Mouse (Mus musculus): ENCODE measurements around the gene Bnc2. TPM values are rescaled to one million over a fixed set of nuclear protein-coding genes. Genes with fewer than 3 reads are reported as not detected.

Gene Bnc2
- polyA plus RNA-seq, 1 experiment from 2014 or later = 5.8 TPM

DNA sequence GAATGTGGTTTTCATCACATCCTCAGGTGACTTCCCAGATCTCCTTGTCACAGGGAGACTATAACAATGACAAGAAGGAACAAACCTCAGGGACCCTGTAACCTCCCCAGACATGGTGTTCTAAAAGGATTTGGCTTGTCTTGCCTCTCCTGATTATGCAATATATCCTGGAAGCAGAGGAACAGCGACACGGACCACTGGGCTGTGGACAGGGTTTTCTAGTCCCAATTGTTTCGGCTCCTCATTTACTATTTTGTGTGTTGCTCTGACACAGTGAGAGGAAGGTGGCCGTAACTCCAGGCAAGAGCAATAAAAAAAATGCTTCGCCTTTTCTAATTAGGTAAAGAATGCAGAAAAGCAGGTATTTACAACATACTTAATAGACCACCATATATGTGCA, 51.8 kb downstream of the Bnc2 start:
- H3K27ac ChIP-seq (ENCODE audit: low read depth, low read length) = no peak overlapping the region
- H3K9me3 ChIP-seq (ENCODE audit: control insufficient read depth) = no peaks in the 10 kb centered on the region
- H3K9ac ChIP-seq (ENCODE audit: low read depth, low read length) = no peak overlapping the region
- 80% methylated on average over 5 of the region's 5 CpGs for WGBS
- no peaks in the 10 kb centered on the region for H3K4me1 ChIP-seq (replicated peaks; ENCODE audit: control insufficient read depth, insufficient read depth, low read length)
- H3K27me3 ChIP-seq (replicated peaks; ENCODE audit: control insufficient read depth, insufficient read depth, low read length) = no peaks in the 10 kb centered on the region
- no peak overlapping the region for H3K4me3 ChIP-seq (ENCODE audit: low read depth, low read length)
- TF ChIP-seq CTCF (IDR thresholded peaks at IDR 0.05; ENCODE audit: low read depth) = no peak
- no peak overlapping the region for H3K4me2 ChIP-seq (replicated peaks; ENCODE audit: low read depth)
- H3K36me3 ChIP-seq (ENCODE audit: control insufficient read depth, insufficient read depth) = no peaks in the 10 kb centered on the region
- ATAC-seq = no peak

DNA sequence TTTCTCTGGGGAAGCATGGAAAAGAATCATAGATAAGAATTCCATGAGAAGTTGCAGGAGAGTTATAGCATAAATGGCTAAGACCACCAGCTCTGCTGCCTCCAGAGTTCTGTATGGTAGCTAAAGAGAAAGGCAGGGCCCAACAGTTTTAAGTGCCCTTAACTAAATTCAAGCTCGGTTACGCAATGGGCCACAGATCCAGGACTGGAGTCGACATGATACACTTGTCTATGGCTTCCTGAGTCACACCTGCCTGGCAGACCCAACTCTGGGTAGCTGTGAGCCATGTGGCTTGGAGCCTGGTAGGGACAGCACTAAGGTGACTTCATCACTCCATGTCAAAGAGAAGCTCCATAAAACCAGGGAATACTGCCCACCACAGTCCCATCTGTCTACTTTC, 53.3 kb downstream of the Bnc2 start:
- Histone ChIP-seq H3K27me3 (replicated peaks; ENCODE audit: control insufficient read depth, insufficient read depth, low read length) (no peaks in the 10 kb centered on the region), H3K36me3 (ENCODE audit: control insufficient read depth, insufficient read depth) (no peaks in the 10 kb centered on the region), H3K27ac (ENCODE audit: low read depth, low read length) (no peak overlapping the region), H3K4me1 (replicated peaks; ENCODE audit: control insufficient read depth, insufficient read depth, low read length) (no peaks in the 10 kb centered on the region), H3K4me2 (replicated peaks; ENCODE audit: low read depth) (no peak overlapping the region), H3K9me3 (ENCODE audit: control insufficient read depth) (no peaks in the 10 kb centered on the region), H3K4me3 (ENCODE audit: low read depth, low read length) (no peak overlapping the region), H3K9ac (ENCODE audit: low read depth, low read length) (no peak overlapping the region)
- 87% methylated on average over 3 of the region's 3 CpGs for WGBS
- no peak for TF ChIP-seq CTCF (IDR thresholded peaks at IDR 0.05; ENCODE audit: low read depth)
- ATAC-seq = no peak

DNA sequence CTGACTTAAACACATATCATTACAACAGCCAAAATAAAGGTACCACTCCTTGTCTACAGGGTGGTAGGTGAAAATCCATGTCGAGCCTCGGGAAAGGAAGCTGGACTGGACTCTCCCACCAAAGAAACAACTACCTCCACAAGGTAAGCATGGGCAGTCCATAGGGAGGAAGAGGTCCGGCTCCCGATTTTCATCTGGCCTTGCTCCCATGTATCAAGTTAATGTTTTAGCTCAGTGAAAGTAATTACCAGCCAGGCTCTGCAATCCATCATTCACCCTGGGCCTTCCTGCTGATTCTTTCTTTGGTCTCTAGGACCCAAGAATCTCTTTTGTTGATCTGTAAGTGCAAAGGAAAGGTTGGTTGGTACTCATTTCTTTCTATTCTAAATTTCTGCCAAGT, 65.2 kb downstream of the Bnc2 start:
- no peak overlapping the region for H3K27ac ChIP-seq (ENCODE audit: low read depth, low read length)
- no peaks in the 10 kb centered on the region for H3K4me1 ChIP-seq (replicated peaks; ENCODE audit: control insufficient read depth, insufficient read depth, low read length)
- no peak overlapping the region for H3K4me2 ChIP-seq (replicated peaks; ENCODE audit: low read depth)
- ATAC-seq = no peak
- H3K9me3 ChIP-seq (ENCODE audit: control insufficient read depth) = no peaks in the 10 kb centered on the region
- no peak overlapping the region for H3K9ac ChIP-seq (ENCODE audit: low read depth, low read length)
- 71% methylated on average over 4 of the region's 4 CpGs for WGBS
- TF ChIP-seq CTCF (IDR thresholded peaks at IDR 0.05; ENCODE audit: low read depth) = no peak
- no peaks in the 10 kb centered on the region for H3K27me3 ChIP-seq (replicated peaks; ENCODE audit: control insufficient read depth, insufficient read depth, low read length)
- no peak overlapping the region for H3K4me3 ChIP-seq (ENCODE audit: low read depth, low read length)
- no peaks in the 10 kb centered on the region for H3K36me3 ChIP-seq (ENCODE audit: control insufficient read depth, insufficient read depth)

DNA sequence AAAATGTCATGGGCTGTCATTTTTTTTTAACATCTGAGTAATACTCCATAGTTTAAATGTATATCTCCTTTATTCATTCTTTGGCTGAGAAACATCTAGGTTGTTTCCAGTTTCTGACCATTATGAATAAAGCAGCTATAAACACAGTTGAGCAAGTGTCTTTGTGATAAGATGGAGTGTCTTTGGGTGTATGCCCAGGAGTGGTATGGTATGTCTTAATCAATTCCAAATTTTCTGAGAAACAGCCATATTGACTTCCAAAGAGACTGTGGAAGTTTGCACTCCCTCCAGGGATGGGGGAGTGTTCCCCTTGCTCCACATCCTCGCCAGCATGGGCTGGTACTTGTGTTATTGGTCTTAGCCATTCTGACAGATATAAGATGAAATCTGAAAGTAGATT, 70.6 kb downstream of the Bnc2 start:
- no peak for ATAC-seq
- Histone ChIP-seq H3K36me3 (ENCODE audit: control insufficient read depth, insufficient read depth) (no peaks in the 10 kb centered on the region), H3K9ac (ENCODE audit: low read depth, low read length) (no peak overlapping the region), H3K9me3 (ENCODE audit: control insufficient read depth) (no peaks in the 10 kb centered on the region), H3K27me3 (replicated peaks; ENCODE audit: control insufficient read depth, insufficient read depth, low read length) (no peaks in the 10 kb centered on the region), H3K4me3 (ENCODE audit: low read depth, low read length) (no peak overlapping the region), H3K4me2 (replicated peaks; ENCODE audit: low read depth) (no peak overlapping the region), H3K27ac (ENCODE audit: low read depth, low read length) (no peak overlapping the region), H3K4me1 (replicated peaks; ENCODE audit: control insufficient read depth, insufficient read depth, low read length) (no peaks in the 10 kb centered on the region)
- no peak for TF ChIP-seq CTCF (IDR thresholded peaks at IDR 0.05; ENCODE audit: low read depth)
- 83% methylated on average over 1 of the region's 1 CpGs for WGBS

DNA sequence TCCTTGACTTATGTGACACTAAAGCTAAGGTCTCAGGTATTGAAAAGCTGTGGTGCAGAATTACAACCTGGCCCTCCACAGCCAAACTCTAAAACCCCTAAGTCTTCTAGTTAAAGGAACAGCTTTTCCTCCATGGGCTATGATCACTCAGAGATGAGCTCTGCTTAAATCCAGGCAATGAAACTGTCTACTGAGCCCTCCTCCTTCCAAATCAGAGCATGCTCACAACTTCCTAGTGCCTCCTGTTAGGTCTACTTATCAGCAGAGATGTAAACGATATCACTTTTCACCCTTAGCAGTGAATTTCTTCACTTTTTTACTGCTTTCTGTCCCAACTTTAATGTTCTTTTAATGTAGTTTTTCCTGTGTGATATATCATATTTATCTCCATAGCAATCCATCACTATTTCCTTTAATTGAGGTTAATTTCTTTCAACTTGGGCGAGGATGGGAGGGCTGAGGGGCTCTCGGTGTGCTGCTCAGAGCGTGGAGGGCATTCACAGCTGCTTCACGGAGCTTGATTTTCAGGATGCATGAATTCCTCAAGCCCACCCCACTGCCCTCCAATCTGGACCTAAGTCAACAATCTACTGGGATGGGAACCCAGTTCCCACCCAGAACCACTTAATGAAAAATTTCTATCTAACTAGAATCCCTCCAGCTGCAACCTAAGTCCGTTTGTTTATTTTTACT, 94.7 kb downstream of the Bnc2 start:
- Histone ChIP-seq H3K36me3 (ENCODE audit: control insufficient read depth, insufficient read depth) (no peaks in the 10 kb centered on the region), H3K4me2 (replicated peaks; ENCODE audit: low read depth) (no peak overlapping the region), H3K9me3 (ENCODE audit: control insufficient read depth) (no peaks in the 10 kb centered on the region), H3K4me3 (ENCODE audit: low read depth, low read length) (no peak overlapping the region), H3K27ac (ENCODE audit: low read depth, low read length) (no peak overlapping the region), H3K9ac (ENCODE audit: low read depth, low read length) (no peak overlapping the region), H3K4me1 (replicated peaks; ENCODE audit: control insufficient read depth, insufficient read depth, low read length) (no peaks in the 10 kb centered on the region), H3K27me3 (replicated peaks; ENCODE audit: control insufficient read depth, insufficient read depth, low read length) (no peaks in the 10 kb centered on the region)
- no peak for TF ChIP-seq CTCF (IDR thresholded peaks at IDR 0.05; ENCODE audit: low read depth)
- WGBS = 55% methylated on average over 6 of the region's 6 CpGs
- ATAC-seq = no peak

DNA sequence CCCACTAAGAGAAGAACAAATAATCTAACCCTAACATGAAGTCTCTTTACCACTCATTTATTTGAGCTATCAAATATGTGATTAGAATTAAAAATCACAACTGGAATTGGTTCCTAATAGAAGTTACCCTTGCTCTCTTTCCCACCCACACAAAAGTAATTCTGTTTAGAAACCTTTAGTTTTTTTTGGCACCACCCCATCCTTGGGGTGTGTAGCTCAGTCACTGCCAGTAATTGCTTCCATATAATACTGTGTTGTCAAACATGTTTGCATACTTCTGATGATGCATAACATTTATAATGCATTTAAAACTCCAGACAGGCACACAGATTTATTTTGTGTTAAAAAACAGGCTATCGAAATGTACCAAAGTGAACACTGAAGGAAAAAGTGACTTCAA, 96.8 kb downstream of the Bnc2 start:
- Histone ChIP-seq H3K9me3 (ENCODE audit: control insufficient read depth) (no peaks in the 10 kb centered on the region), H3K36me3 (ENCODE audit: control insufficient read depth, insufficient read depth) (no peaks in the 10 kb centered on the region), H3K4me2 (replicated peaks; ENCODE audit: low read depth) (no peak overlapping the region), H3K9ac (ENCODE audit: low read depth, low read length) (no peak overlapping the region), H3K4me1 (replicated peaks; ENCODE audit: control insufficient read depth, insufficient read depth, low read length) (no peaks in the 10 kb centered on the region), H3K27me3 (replicated peaks; ENCODE audit: control insufficient read depth, insufficient read depth, low read length) (no peaks in the 10 kb centered on the region), H3K4me3 (ENCODE audit: low read depth, low read length) (no peak overlapping the region), H3K27ac (ENCODE audit: low read depth, low read length) (no peak overlapping the region)
- WGBS = 69% methylated on average over 1 of the region's 1 CpGs
- no peak for TF ChIP-seq CTCF (IDR thresholded peaks at IDR 0.05; ENCODE audit: low read depth)
- no peak for ATAC-seq

DNA sequence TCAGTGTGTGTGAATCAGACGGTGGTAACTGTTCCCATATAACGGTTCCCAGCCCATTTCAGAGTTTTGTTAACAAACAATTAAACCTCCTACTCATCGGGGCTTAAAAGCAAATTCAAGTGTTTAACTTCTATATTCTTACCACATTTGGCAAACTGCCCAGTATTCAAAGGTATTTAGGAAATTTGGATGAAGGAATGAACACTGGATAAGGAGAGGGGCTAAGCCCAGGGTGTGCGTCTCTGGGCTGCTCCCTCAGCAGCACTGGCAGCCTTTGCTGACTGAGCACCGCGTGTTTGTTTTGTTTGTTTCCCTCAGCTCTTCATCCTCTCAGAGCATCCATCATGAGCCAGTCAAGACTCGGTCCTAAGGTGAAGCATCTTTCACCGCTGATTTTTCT, 109.0 kb downstream of the Bnc2 start:
- Histone ChIP-seq H3K4me3 (ENCODE audit: low read depth, low read length) (no peak overlapping the region), H3K27me3 (replicated peaks; ENCODE audit: control insufficient read depth, insufficient read depth, low read length) (no peaks in the 10 kb centered on the region), H3K4me2 (replicated peaks; ENCODE audit: low read depth) (no peak overlapping the region), H3K4me1 (replicated peaks; ENCODE audit: control insufficient read depth, insufficient read depth, low read length) (no peaks in the 10 kb centered on the region), H3K27ac (ENCODE audit: low read depth, low read length) (no peak overlapping the region), H3K9ac (ENCODE audit: low read depth, low read length) (no peak overlapping the region), H3K36me3 (ENCODE audit: control insufficient read depth, insufficient read depth) (no peaks in the 10 kb centered on the region), H3K9me3 (ENCODE audit: control insufficient read depth) (no peaks in the 10 kb centered on the region)
- WGBS = 48% methylated on average over 8 of the region's 8 CpGs
- no peak for ATAC-seq
- TF ChIP-seq CTCF (IDR thresholded peaks at IDR 0.05; ENCODE audit: low read depth) = no peak
